Mouse (Mus musculus) left cerebral cortex, adult 11 months (tissue): Measurements from ENCODE around the gene Flnb.
A peak's percentile ranks its signal among the peaks of the same experiment; 100 is the strongest.

ENCODE experiments used
- DNase-seq: peaks from one replicate; pipeline ENCODE4 v3.0.0; 2022; ENCODE audit warnings: low spot score

The Flnb gene

DNA sequence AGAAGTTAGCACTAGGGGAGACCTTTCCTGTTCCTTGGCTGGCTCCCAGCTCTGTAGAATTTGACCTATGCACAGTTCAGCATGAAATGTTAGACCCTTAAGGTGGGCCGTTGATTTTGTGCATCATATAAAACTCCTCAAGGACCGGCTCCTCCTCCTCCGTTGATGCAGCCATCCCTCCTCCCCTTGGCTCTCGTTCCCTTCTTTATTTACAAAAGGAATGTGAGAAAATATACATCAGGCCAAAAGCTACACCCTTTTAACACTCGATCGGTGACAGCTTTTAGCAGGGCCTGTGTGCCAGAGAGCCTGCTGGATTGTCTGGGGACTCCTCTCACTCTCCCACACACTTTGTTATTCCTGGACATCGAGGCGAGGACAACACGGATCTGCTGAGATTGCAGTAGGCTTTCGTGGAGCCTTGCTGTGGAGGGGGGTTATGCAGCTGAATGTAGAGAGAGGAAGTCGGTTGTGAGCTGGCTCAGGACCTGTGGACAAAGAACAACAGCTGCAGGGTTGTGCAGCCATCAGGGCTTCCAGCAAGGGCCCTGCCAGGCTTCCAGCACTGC is 82.8 kb downstream of the Flnb start:
- DNase-seq: peak; percentile 34

DNA sequence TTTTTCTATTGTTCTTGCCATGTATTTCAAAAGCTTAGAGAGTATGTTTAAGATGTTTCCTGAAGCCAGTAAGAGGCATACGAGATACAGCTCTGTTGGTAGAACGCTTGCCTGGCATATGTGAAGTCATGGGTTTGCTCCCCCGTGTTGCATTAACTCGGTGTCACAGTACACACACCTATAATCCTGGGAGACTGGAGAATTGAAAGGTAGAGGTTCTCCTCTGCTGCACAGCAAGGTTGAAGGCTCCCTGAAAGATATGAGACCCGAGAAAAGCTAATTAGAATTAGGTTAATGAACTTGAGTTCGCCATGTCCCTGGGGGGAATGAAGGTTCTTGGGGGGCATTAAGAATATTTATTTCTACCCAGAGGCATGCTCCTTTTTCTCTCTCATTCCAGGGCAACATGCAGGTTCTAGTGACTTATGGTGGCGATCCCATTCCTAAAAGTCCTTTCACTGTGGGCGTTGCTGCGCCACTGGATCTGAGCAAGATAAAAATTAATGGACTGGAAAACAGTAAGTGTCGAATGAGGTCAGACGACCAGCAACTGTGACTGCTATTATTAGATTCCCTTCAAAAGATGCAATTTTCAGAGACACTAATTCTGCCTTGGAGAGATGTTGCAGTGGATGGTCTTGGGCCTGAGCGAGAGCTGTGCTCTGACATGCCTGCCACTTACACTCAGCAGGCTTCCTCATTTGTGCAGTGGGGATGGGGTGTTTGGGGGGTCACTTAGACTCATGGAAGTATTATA is 83.9 kb downstream of the Flnb start:
- no peak for DNase-seq

GRCm38 (mm10) chr14:7907058-7907457 is 89.3 kb downstream of the Flnb start:
- no peak for DNase-seq

GRCm38 (mm10) chr14:7909472-7909871 is 91.7 kb downstream of the Flnb start:
- DNase-seq: no peak

GRCm38 (mm10) chr14:7913842-7914241 is 96.1 kb downstream of the Flnb start:
- no peak for DNase-seq

GRCm38 (mm10) chr14:7914461-7914860 is 96.7 kb downstream of the Flnb start:
- DNase-seq: no peak

DNA sequence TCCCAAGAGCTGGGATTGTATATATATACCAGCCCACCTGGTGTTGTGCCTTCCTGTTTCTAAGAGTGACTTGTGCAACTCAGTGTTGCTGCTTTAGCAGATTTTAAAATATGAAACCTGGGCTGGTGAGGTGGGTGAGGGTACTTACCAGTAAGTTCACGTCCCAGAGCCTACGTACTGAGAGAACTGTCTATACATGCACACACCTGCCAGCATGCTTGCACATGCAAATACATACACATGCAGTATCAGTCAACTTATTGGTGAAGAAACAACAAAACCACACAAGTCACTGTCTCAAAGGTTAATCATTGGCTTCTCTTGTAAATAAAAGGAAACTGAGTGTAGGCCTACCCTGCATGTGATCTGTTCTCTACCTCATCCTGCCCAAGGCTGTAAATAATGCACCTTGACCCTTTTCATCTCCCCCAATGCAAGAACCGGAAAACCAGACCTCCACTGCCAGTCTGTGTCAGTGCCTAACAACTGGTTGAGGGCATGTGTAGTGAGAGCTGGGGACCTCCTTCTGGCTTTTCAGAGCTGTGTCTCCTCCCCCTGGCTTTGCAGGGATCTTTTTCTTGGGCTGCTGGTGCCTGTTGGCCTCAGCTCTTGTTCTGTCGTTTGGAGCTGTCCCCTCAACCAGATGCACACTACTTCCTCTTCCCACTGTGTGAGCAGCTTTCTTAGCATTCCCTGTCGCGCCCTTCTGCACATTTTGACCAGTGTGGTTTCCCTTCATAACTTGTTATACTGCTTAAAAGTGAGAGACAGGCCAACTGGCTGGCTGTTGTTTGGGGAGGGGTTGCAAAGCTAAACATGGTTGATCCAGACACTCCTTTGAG is 100.6 kb downstream of the Flnb start:
- DNase-seq: no peak

- DNase-seq: no peak
Observed at GRCm38 (mm10) chr14:7919309-7919708, 101.6 kb downstream of the Flnb start.

GRCm38 (mm10) chr14:7919921-7920320 is 102.2 kb downstream of the Flnb start:
- DNase-seq: no peak

- no peak for DNase-seq
Observed at GRCm38 (mm10) chr14:7921459-7921858, 103.7 kb downstream of the Flnb start.

- no peak for DNase-seq
Observed at GRCm38 (mm10) chr14:7923635-7924034, 105.9 kb downstream of the Flnb start.

GRCm38 (mm10) chr14:7928362-7928761 is 110.6 kb downstream of the Flnb start:
- no peak for DNase-seq

DNA sequence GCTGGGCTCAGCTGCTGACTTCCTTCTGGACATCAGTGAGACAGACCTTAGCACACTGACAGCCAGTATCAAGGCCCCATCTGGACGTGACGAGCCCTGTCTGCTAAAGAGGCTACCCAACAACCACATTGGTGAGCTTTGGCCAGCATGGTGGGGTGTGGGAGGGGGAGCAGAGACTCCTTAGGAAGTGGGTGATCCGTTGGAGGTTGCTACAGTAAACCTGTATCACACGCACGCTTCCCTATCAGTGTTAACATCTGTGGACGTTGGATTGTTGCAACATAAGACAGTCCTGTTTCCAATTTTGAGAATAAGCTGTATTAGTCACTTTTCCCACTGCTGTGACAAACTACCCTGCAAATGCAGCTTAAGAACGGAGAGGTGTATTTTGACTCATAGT is 111.3 kb downstream of the Flnb start:
- DNase-seq: no peak

- no peak for DNase-seq
Observed at GRCm38 (mm10) chr14:7932151-7932550, 114.4 kb downstream of the Flnb start.

DNA sequence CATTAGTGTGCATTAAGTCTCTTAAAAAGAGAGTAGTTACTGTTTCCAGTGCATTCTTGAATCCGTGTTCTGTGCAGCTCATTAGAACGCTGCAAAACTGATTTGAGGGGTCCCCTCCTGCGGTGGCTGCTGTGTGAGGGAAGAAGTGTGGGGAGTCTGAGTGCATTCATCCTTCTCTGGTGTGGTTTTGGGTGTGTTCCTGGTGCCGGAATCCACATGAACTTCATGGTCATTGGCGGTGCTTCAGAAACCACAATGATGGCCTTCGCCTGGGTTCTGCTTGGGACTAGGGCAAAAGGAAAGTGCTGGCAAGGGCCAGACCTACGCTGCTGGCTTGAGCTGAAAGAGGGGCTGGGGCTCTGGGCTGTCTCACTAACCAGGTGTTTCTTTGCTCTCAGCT is 116.4 kb downstream of the Flnb start:
- no peak for DNase-seq

- DNase-seq: no peak
Observed at GRCm38 (mm10) chr14:7937052-7937630, 119.4 kb downstream of the Flnb start.

GRCm38 (mm10) chr14:7938809-7939784 is 121.3 kb downstream of the Flnb start:
- DNase-seq: no peak

DNA sequence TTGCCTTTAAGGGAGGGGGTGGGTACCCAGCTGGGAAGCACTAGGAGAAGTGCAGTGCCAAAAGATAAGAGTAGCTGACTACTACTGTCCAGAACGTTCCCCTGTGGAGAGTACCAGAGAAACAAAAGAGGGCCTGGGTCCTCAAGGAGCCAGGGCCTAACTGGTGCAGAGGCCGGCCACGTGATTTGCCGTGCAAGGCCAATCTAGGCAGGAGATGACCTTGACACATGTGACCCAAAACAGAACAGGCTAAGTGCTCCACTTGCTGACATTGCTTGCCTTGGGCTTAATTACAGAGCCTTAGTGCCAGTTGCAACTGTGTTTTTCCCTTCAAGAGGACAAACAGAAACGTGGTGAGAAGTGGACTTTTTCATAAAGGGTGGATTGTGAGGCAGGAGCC is 123.7 kb downstream of the Flnb start:
- no peak for DNase-seq

DNA sequence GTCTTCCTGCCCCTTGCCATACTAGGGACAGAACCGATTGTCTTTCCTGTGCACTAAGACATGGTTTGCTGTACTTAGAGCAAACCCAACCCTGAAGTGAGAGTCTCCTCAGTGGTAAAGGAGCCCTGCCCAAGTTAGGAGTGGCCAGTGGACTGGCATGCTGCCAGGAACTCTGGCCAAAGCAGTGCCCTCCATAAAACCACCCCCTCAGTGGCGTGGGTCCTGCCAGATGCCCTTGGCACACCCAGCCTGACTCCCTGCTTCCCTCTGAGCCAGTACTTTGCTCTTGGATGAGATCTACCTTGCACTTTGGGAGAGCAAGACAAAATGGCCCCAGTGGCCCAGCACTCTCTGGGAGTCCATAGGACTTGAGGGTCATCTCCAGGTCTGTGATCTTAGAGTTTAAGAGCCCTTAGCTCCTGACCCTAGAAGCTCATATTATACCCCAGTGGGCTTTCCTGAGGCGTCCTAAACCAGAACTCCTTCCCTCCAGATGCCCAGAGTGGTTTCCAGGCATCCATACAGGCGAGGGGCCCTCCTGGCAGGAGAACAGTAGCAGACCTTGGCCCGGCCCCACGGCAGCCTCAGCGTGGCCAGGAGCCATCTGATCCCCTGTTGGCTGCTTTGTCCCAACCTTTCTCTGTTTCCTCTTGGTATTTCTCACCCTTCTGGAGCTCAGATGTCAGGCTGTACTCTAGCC is 125.5 kb downstream of the Flnb start:
- DNase-seq: no peak

DNA sequence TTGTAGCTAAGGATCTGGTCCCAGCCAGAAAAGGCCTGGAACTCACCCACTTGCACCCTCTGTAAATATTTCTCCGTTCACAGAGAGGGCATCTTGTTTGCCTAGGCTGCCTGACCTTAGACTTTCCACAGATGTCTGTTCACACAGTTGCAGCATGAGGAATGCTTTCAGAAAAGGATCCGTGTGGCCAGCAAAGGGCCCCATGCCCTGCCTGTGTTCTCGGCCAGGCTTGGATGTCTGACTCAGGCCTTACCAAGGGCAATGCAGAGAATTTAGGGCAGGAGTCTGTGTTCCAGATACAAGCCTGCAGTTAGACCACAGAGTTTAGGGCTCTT is 126.0 kb downstream of the Flnb start:
- no peak for DNase-seq
